Mouse (Mus musculus) left cerebral cortex, postnatal 14 days (tissue): ENCODE results near the gene Reps2. TPM values are rescaled to one million over a fixed set of nuclear protein-coding genes. Genes with fewer than 3 reads are reported as not detected.

Experiments
- DNase-seq, 2 experiments: peaks; one replicate each; pipeline ENCODE4 v3.0.0; 2021 to 2022; ENCODE audit warnings: low spot score in 2 of 2, mixed read lengths in 1 of 2
- intact Hi-C: fragments of 180-260 bp; cut with DNase I; formaldehyde crosslinking; loops from one replicate; pipeline ENCODE4 v1.15.1; 2025
- total RNA-seq, 2 experiments: library from RNA; stranded (reverse); gene quantifications; 2 replicates each; pipeline ENCODE4 v1.2.3; 2021

Gene Reps2
- total RNA-seq, 2 experiments from 2014 or later: 109 to 123 TPM

GRCm38 (mm10) chrX:162419431-162419830, 224.0 kb downstream of the Reps2 start:
- no peak for DNase-seq
- intact Hi-C loops: no loop called here

- intact Hi-C loops: no loop called here
- peak in 1 of 2 experiments; percentile 22 for DNase-seq
Observed at GRCm38 (mm10) chrX:162413124-162413523, 230.3 kb downstream of the Reps2 start.

GRCm38 (mm10) chrX:162407291-162407690, 236.2 kb downstream of the Reps2 start:
- intact Hi-C loops: no loop called here
- no peak for DNase-seq

GRCm38 (mm10) chrX:162402487-162402886, 241.0 kb downstream of the Reps2 start:
- no peak for DNase-seq
- intact Hi-C loops: no loop called here

GRCm38 (mm10) chrX:162380730-162381129, 262.7 kb downstream of the Reps2 start:
- peak; percentile 8 to 9 for DNase-seq

GRCm38 (mm10) chrX:162363206-162363605, 280.2 kb downstream of the Reps2 start:
- intact Hi-C loops: no loop called here
- DNase-seq: no peak

More at GRCm38 (mm10) chrX:162380730-162381129, 262.7 kb downstream of the Reps2 start:
- intact Hi-C loops: no loop called here

Other genes starting within 250 kb of the Reps2 start
- 100 to 1,000 TPM; 142 to 154 TPM for gene Rbbp7, start 116.8 kb upstream of the Reps2 start, total RNA-seq
- gene Txlng, start 185.8 kb upstream of the Reps2 start, total RNA-seq: 10 to 100 TPM; 16.6 to 18.3 TPM
- 10 to 100 TPM; 29.7 to 32.7 TPM for gene Syap1, start 244.8 kb upstream of the Reps2 start, total RNA-seq